Mouse (Mus musculus) CH12.LX (cell line): Measurements from ENCODE around the gene Ogg1. TPM values are rescaled to one million over a fixed set of nuclear protein-coding genes. Genes with fewer than 3 reads are reported as not detected.

ENCODE experiments used
- DNase-seq: peaks from one replicate; pipeline ENCODE4 v3.0.0-alpha.2; 2013; ENCODE audit errors: extremely low read depth
- H3K27ac ChIP-seq: 2 replicates; pipeline ENCODE4 v1.5.1; 2012; ENCODE audit warnings: low read depth, mild to moderate bottlenecking, control low read depth, moderate library complexity; ENCODE audit not compliant: insufficient read depth
- H3K27me3 ChIP-seq: replicated peaks from 2 replicates; pipeline ENCODE3; 2012; ENCODE audit warnings: inconsistent platforms
- H3K36me3 ChIP-seq, 2 experiments: replicated peaks in 1 of 2; 2 replicates each; pipeline versions ENCODE3 to v1.6.1; 2012; ENCODE audit warnings: inconsistent platforms in 1 of 2, low read length in 1 of 2, mild to moderate bottlenecking in 1 of 2, mixed read lengths in 1 of 2, moderate library complexity in 1 of 2; ENCODE audit not compliant: control insufficient read depth in 1 of 2, insufficient read depth in 1 of 2
- H3K4me1 ChIP-seq, 2 experiments: 2 replicates each; pipeline ENCODE4 v1.6.1; 2012; ENCODE audit warnings: inconsistent platforms in 1 of 2, moderate library complexity in 1 of 2; ENCODE audit not compliant: insufficient read depth in 2 of 2, control insufficient read depth in 1 of 2
- H3K4me2 ChIP-seq: 2 replicates; pipeline ENCODE4 v1.6.1; 2012; ENCODE audit warnings: low read depth, mild to moderate bottlenecking, control low read depth; ENCODE audit not compliant: poor library complexity, insufficient read depth, severe bottlenecking
- H3K4me3 ChIP-seq, 3 experiments: fragments of 150-350 bp in 1 of 3; sonication (generic) in 1 of 3; replicated peaks in 1 of 3; 2 replicates each; pipeline versions ENCODE3 to v1.5.1; 2011 to 2012; ENCODE audit warnings: low read depth in 2 of 3, low read length in 2 of 3, mild to moderate bottlenecking in 2 of 3, moderate library complexity in 2 of 3, control low read depth in 1 of 3, improper control_type of control experiment in 1 of 3, inconsistent platforms in 1 of 3, mixed read lengths in 1 of 3; ENCODE audit not compliant: poor library complexity in 1 of 3
- H3K79me2 ChIP-seq: replicated peaks from 2 replicates; pipeline ENCODE4 v1.6.1; 2012; ENCODE audit warnings: mild to moderate bottlenecking, moderate library complexity; ENCODE audit not compliant: control insufficient read depth, poor library complexity, insufficient read depth, severe bottlenecking; ENCODE audit errors: extremely low read depth
- H3K9ac ChIP-seq: 2 replicates; pipeline ENCODE4 v1.6.1; 2012; ENCODE audit warnings: low read depth, mild to moderate bottlenecking, control low read depth, moderate library complexity; ENCODE audit not compliant: insufficient read depth
- H3K9me3 ChIP-seq: replicated peaks from 2 replicates; pipeline ENCODE3; 2012; ENCODE audit warnings: low read length, inconsistent platforms, mixed read lengths
- BHLHE40 ChIP-seq: IDR thresholded peaks from 2 replicates; pipeline ENCODE4 v1.6.1; 2011; ENCODE audit warnings: mild to moderate bottlenecking, low read depth, low read length, improper control_type of control experiment
- E2F4 ChIP-seq: IDR thresholded peaks from 2 replicates; pipeline ENCODE4 v1.6.1; 2011; ENCODE audit warnings: low read depth, low read length, improper control_type of control experiment; ENCODE audit not compliant: insufficient replicate concordance
- ELF1 ChIP-seq: IDR thresholded peaks from 2 replicates; pipeline ENCODE4 v1.6.1; 2014; ENCODE audit warnings: low read depth, mild to moderate bottlenecking, inconsistent platforms, low read length, improper control_type of control experiment
- EP300 ChIP-seq: IDR thresholded peaks from 2 replicates; pipeline ENCODE4 v1.6.1; 2011; ENCODE audit warnings: low read length, improper control_type of control experiment
- GABPA ChIP-seq: IDR thresholded peaks from 2 replicates; pipeline ENCODE4 v1.6.1; 2012; ENCODE audit warnings: low read depth, low read length, improper control_type of control experiment, inconsistent platforms; ENCODE audit not compliant: insufficient replicate concordance
- JUND ChIP-seq: conservative IDR thresholded peaks from 2 replicates; pipeline ENCODE4 v1.6.1; 2011; ENCODE audit warnings: low read depth, low read length, improper control_type of control experiment
- MEF2A ChIP-seq: IDR thresholded peaks from 2 replicates; pipeline ENCODE4 v1.6.1; 2014; ENCODE audit warnings: low read depth, mild to moderate bottlenecking, inconsistent platforms, low read length, improper control_type of control experiment, borderline replicate concordance
- MYC ChIP-seq: IDR thresholded peaks from 2 replicates; pipeline ENCODE4 v1.6.1; 2011; ENCODE audit warnings: low read depth, mild to moderate bottlenecking, improper control_type of control experiment, low read length
- NELFE ChIP-seq: IDR thresholded peaks from 2 replicates; pipeline ENCODE4 v1.6.1; 2011; ENCODE audit warnings: low read depth, low read length, improper control_type of control experiment
- NRF1 ChIP-seq: IDR thresholded peaks from 2 replicates; pipeline ENCODE4 v1.6.1; 2014; ENCODE audit warnings: low read depth, mild to moderate bottlenecking, inconsistent platforms, low read length, improper control_type of control experiment, moderate library complexity
- PAX5 ChIP-seq: IDR thresholded peaks from 2 replicates; pipeline ENCODE4 v1.6.1; 2012; ENCODE audit warnings: low read length, inconsistent platforms, mixed read lengths
- POLR2AphosphoS2 ChIP-seq: IDR thresholded peaks from 2 replicates; pipeline ENCODE4 v1.6.1; 2011; ENCODE audit warnings: low read depth, low read length, improper control_type of control experiment
- RCOR1 ChIP-seq: conservative IDR thresholded peaks from 2 replicates; pipeline ENCODE4 v1.6.1; 2012; ENCODE audit warnings: low read depth, mild to moderate bottlenecking, inconsistent platforms, low read length, improper control_type of control experiment
- SIN3A ChIP-seq: IDR thresholded peaks from 2 replicates; pipeline ENCODE4 v1.6.1; 2012; ENCODE audit warnings: low read length, improper control_type of control experiment, inconsistent platforms
- SMC3 ChIP-seq: IDR thresholded peaks from 2 replicates; pipeline ENCODE4 v1.6.1; 2011; ENCODE audit warnings: low read depth, low read length, improper control_type of control experiment
- TBP ChIP-seq: conservative IDR thresholded peaks from 2 replicates; pipeline ENCODE4 v1.6.1; 2011; ENCODE audit warnings: low read depth, low read length, improper control_type of control experiment
- TCF12 ChIP-seq: IDR thresholded peaks from 2 replicates; pipeline ENCODE4 v1.6.1; 2014; ENCODE audit warnings: low read depth, mild to moderate bottlenecking, inconsistent platforms, low read length, improper control_type of control experiment
- UBTF ChIP-seq: IDR thresholded peaks from 2 replicates; pipeline ENCODE4 v1.6.1; 2012; ENCODE audit warnings: low read depth, mild to moderate bottlenecking, inconsistent platforms, low read length, improper control_type of control experiment, moderate library complexity
- USF1 ChIP-seq: IDR thresholded peaks from 2 replicates; pipeline ENCODE4 v1.6.1; 2014; ENCODE audit warnings: low read depth, mild to moderate bottlenecking, inconsistent platforms, low read length, improper control_type of control experiment
- ZKSCAN1 ChIP-seq: IDR thresholded peaks from 2 replicates; pipeline ENCODE4 v1.6.1; 2012; ENCODE audit warnings: low read depth, inconsistent platforms, low read length, improper control_type of control experiment, borderline replicate concordance
- ZMIZ1 ChIP-seq: IDR thresholded peaks from 2 replicates; pipeline ENCODE4 v1.6.1; 2012; ENCODE audit warnings: low read depth, mild to moderate bottlenecking, inconsistent platforms, low read length, improper control_type of control experiment
- ZNF384 ChIP-seq: IDR thresholded peaks from 2 replicates; pipeline ENCODE4 v1.6.1; 2012; ENCODE audit warnings: low read depth, low read length, improper control_type of control experiment, inconsistent platforms
- dilution Hi-C: fragments of 300-500 bp; cut with MboI; formaldehyde crosslinking; loops from 2 replicates; pipeline ENCODE4 v1.14.3; 2020; ENCODE audit warnings: low sequenced_read_pairs; ENCODE audit not compliant: extremely low pct_unique_long_range_greater_than_20kb, extremely low pct_ligation_motif_present
- in situ Hi-C: fragments of 300-500 bp; cut with MboI; formaldehyde crosslinking; loops from 3 replicates; pipeline ENCODE4 v1.14.3; 2019; ENCODE audit warnings: low sequenced_read_pairs, low pct_ligation_motif_present, low pct_unique_long_range_greater_than_20kb, mixed read lengths
- polyA plus RNA-seq: library from polyadenylated mRNA; unstranded; fragments of >175 nt; gene quantifications from 2 replicates; pipeline ENCODE4 v1.2.1, GENCODE M21; 2012; ENCODE audit warnings: low read depth; ENCODE audit not compliant: insufficient read length
- total RNA-seq, 2 experiments: library from RNA; depleted of rRNA; stranded (reverse); fragments of 300-350 nt in 1 of 2; fragments of >200 nt in 1 of 2; gene quantifications; 2 replicates each; pipeline ENCODE4 v1.2.3; 2012 to 2014

Ogg1 gene
- total and polyA plus RNA-seq, 3 experiments, result 13.8 to 20.1 (median 14.5) TPM

GRCm38 (mm10) chr6:113344321-113344720, 17.5 kb downstream of the Ogg1 start:
- no peak for DNase-seq
- dilution Hi-C loops, result no loop called here
- no peak overlapping the region for H3K27ac ChIP-seq

GRCm38 (mm10) chr6:113346897-113347296, 20.1 kb downstream of the Ogg1 start:
- DNase-seq, result no peak
- Histone ChIP-seq H3K4me1 (peaks cover 0 to 7% of the 10 kb centered on the region in 2 experiments; a peak in 1 of 4 replicates), H3K79me2 (no peaks in the 10 kb centered on the region), H3K36me3 (no peaks in the 10 kb centered on the region), H3K9ac (no peak overlapping the region), H3K4me2 (no peak overlapping the region), H3K27ac (no peak overlapping the region), H3K27me3 (peaks cover 4% of the 10 kb centered on the region), H3K9me3 (no peaks in the 10 kb centered on the region)
- TF ChIP-seq ZKSCAN1, result no peak
- TF ChIP-seq NRF1, result no peak
- no peak for TF ChIP-seq USF1
- TF ChIP-seq MEF2A, result no peak
- TF ChIP-seq PAX5, result no peak
- TF ChIP-seq TBP, result no peak
- TF ChIP-seq SIN3A, result no peak
- TF ChIP-seq RCOR1, result no peak
- TF ChIP-seq JUND, result no peak
- TF ChIP-seq E2F4, result no peak
- no peak for TF ChIP-seq ZMIZ1
- TF ChIP-seq TCF12, result no peak
- TF ChIP-seq NELFE, result no peak
- TF ChIP-seq POLR2AphosphoS2, result no peak
- no peak for TF ChIP-seq GABPA
- no peak for TF ChIP-seq EP300
- TF ChIP-seq SMC3, result no peak
- no peak for TF ChIP-seq MYC
- TF ChIP-seq UBTF, result no peak
- TF ChIP-seq, all 38 proteins: peak for 0
- no peak overlapping the region for H3K4me3 ChIP-seq
- dilution Hi-C loops (no loop called here), in situ Hi-C loops (no loop called here)

More at GRCm38 (mm10) chr6:113344321-113344720, 17.5 kb downstream of the Ogg1 start:
- H3K36me3 ChIP-seq, result peaks cover 0 to under 1% of the 10 kb centered on the region in 2 experiments
- H3K4me1 ChIP-seq, result peaks cover 0 to 7% of the 10 kb centered on the region in 2 experiments; a peak in 1 of 4 replicates
- H3K4me2 ChIP-seq, result no peak overlapping the region
- no peak overlapping the region for H3K4me3 ChIP-seq
- in situ Hi-C loops, result no loop called here
- H3K79me2 ChIP-seq, result no peaks in the 10 kb centered on the region
- H3K27me3 ChIP-seq, result peaks cover 4% of the 10 kb centered on the region
- TF ChIP-seq BHLHE40 (no peak), ELF1 (no peak), ZNF384 (no peak)
- no peak overlapping the region for H3K9ac ChIP-seq
- H3K9me3 ChIP-seq, result no peaks in the 10 kb centered on the region
